Mouse (Mus musculus) CH12.LX (cell line): ENCODE measurements around the gene Ttll8. TPM values are rescaled to one million over a fixed set of nuclear protein-coding genes. Genes with fewer than 3 reads are reported as not detected.

Experiments
- DNase-seq: peaks from one replicate; pipeline ENCODE4 v3.0.0-alpha.2; 2013; ENCODE audit errors: extremely low read depth
- H3K27ac ChIP-seq: 2 replicates; pipeline ENCODE4 v1.5.1; 2012; ENCODE audit warnings: low read depth, mild to moderate bottlenecking, control low read depth, moderate library complexity; ENCODE audit not compliant: insufficient read depth
- H3K27me3 ChIP-seq: replicated peaks from 2 replicates; pipeline ENCODE3; 2012; ENCODE audit warnings: inconsistent platforms
- H3K36me3 ChIP-seq, 2 experiments: replicated peaks in 1 of 2; 2 replicates each; pipeline versions ENCODE3 to v1.6.1; 2012; ENCODE audit warnings: inconsistent platforms in 1 of 2, low read length in 1 of 2, mild to moderate bottlenecking in 1 of 2, mixed read lengths in 1 of 2, moderate library complexity in 1 of 2; ENCODE audit not compliant: control insufficient read depth in 1 of 2, insufficient read depth in 1 of 2
- H3K4me1 ChIP-seq, 2 experiments: 2 replicates each; pipeline ENCODE4 v1.6.1; 2012; ENCODE audit warnings: inconsistent platforms in 1 of 2, moderate library complexity in 1 of 2; ENCODE audit not compliant: insufficient read depth in 2 of 2, control insufficient read depth in 1 of 2
- H3K4me2 ChIP-seq: 2 replicates; pipeline ENCODE4 v1.6.1; 2012; ENCODE audit warnings: low read depth, mild to moderate bottlenecking, control low read depth; ENCODE audit not compliant: poor library complexity, insufficient read depth, severe bottlenecking
- H3K4me3 ChIP-seq, 3 experiments: fragments of 150-350 bp in 1 of 3; sonication (generic) in 1 of 3; replicated peaks in 1 of 3; 2 replicates each; pipeline versions ENCODE3 to v1.5.1; 2011 to 2012; ENCODE audit warnings: low read depth in 2 of 3, low read length in 2 of 3, mild to moderate bottlenecking in 2 of 3, moderate library complexity in 2 of 3, control low read depth in 1 of 3, improper control_type of control experiment in 1 of 3, inconsistent platforms in 1 of 3, mixed read lengths in 1 of 3; ENCODE audit not compliant: poor library complexity in 1 of 3
- H3K79me2 ChIP-seq: replicated peaks from 2 replicates; pipeline ENCODE4 v1.6.1; 2012; ENCODE audit warnings: mild to moderate bottlenecking, moderate library complexity; ENCODE audit not compliant: control insufficient read depth, poor library complexity, insufficient read depth, severe bottlenecking; ENCODE audit errors: extremely low read depth
- H3K9ac ChIP-seq: 2 replicates; pipeline ENCODE4 v1.6.1; 2012; ENCODE audit warnings: low read depth, mild to moderate bottlenecking, control low read depth, moderate library complexity; ENCODE audit not compliant: insufficient read depth
- H3K9me3 ChIP-seq: replicated peaks from 2 replicates; pipeline ENCODE3; 2012; ENCODE audit warnings: low read length, inconsistent platforms, mixed read lengths
- BHLHE40 ChIP-seq: IDR thresholded peaks from 2 replicates; pipeline ENCODE4 v1.6.1; 2011; ENCODE audit warnings: mild to moderate bottlenecking, low read depth, low read length, improper control_type of control experiment
- CHD1 ChIP-seq: IDR thresholded peaks from 2 replicates; pipeline ENCODE4 v1.6.1; 2012; ENCODE audit warnings: low read depth, low read length, improper control_type of control experiment, inconsistent platforms
- CHD2 ChIP-seq: IDR thresholded peaks from 2 replicates; pipeline ENCODE4 v1.6.1; 2011; ENCODE audit warnings: low read length, improper control_type of control experiment
- CTCF ChIP-seq, 2 experiments: IDR thresholded peaks in 1 of 2; conservative IDR thresholded peaks in 1 of 2; 2 replicates each; pipeline ENCODE4 v1.5.1; 2011 to 2012; ENCODE audit warnings: low read depth in 2 of 2, low read length in 2 of 2, improper control_type of control experiment in 1 of 2, inconsistent platforms in 1 of 2, mild to moderate bottlenecking in 1 of 2, moderate library complexity in 1 of 2
- E2F4 ChIP-seq: IDR thresholded peaks from 2 replicates; pipeline ENCODE4 v1.6.1; 2011; ENCODE audit warnings: low read depth, low read length, improper control_type of control experiment; ENCODE audit not compliant: insufficient replicate concordance
- ELF1 ChIP-seq: IDR thresholded peaks from 2 replicates; pipeline ENCODE4 v1.6.1; 2014; ENCODE audit warnings: low read depth, mild to moderate bottlenecking, inconsistent platforms, low read length, improper control_type of control experiment
- ETS1 ChIP-seq: conservative IDR thresholded peaks from 2 replicates; pipeline ENCODE4 v1.6.1; 2012; ENCODE audit warnings: low read depth, mild to moderate bottlenecking, inconsistent platforms, low read length, improper control_type of control experiment, moderate library complexity
- HCFC1 ChIP-seq: IDR thresholded peaks from 2 replicates; pipeline ENCODE4 v1.6.1; 2012; ENCODE audit warnings: low read depth, mild to moderate bottlenecking, inconsistent platforms, low read length, improper control_type of control experiment
- IRF4 ChIP-seq: IDR thresholded peaks from 2 replicates; pipeline ENCODE4 v1.6.1; 2014; ENCODE audit warnings: low read depth, mild to moderate bottlenecking, inconsistent platforms, low read length, improper control_type of control experiment
- JUND ChIP-seq: conservative IDR thresholded peaks from 2 replicates; pipeline ENCODE4 v1.6.1; 2011; ENCODE audit warnings: low read depth, low read length, improper control_type of control experiment
- KAT2A ChIP-seq: IDR thresholded peaks from 2 replicates; pipeline ENCODE4 v1.6.1; 2012; ENCODE audit warnings: low read length, improper control_type of control experiment, inconsistent platforms; ENCODE audit not compliant: insufficient replicate concordance
- MAX ChIP-seq: IDR thresholded peaks from 2 replicates; pipeline ENCODE4 v1.6.1; 2011; ENCODE audit warnings: low read length, improper control_type of control experiment
- MAZ ChIP-seq: IDR thresholded peaks from 2 replicates; pipeline ENCODE4 v1.6.1; 2012; ENCODE audit warnings: low read depth, mild to moderate bottlenecking, inconsistent platforms, low read length, improper control_type of control experiment, moderate library complexity
- MEF2A ChIP-seq: IDR thresholded peaks from 2 replicates; pipeline ENCODE4 v1.6.1; 2014; ENCODE audit warnings: low read depth, mild to moderate bottlenecking, inconsistent platforms, low read length, improper control_type of control experiment, borderline replicate concordance
- MYC ChIP-seq: IDR thresholded peaks from 2 replicates; pipeline ENCODE4 v1.6.1; 2011; ENCODE audit warnings: low read depth, mild to moderate bottlenecking, improper control_type of control experiment, low read length
- NELFE ChIP-seq: IDR thresholded peaks from 2 replicates; pipeline ENCODE4 v1.6.1; 2011; ENCODE audit warnings: low read depth, low read length, improper control_type of control experiment
- POLR2A ChIP-seq: IDR thresholded peaks from 2 replicates; pipeline ENCODE4 v1.6.1; 2011; ENCODE audit warnings: low read depth, mild to moderate bottlenecking, improper control_type of control experiment, low read length
- POLR2AphosphoS2 ChIP-seq: IDR thresholded peaks from 2 replicates; pipeline ENCODE4 v1.6.1; 2011; ENCODE audit warnings: low read depth, low read length, improper control_type of control experiment
- RAD21 ChIP-seq: IDR thresholded peaks from 2 replicates; pipeline ENCODE4 v1.6.1; 2011; ENCODE audit warnings: low read depth, mild to moderate bottlenecking, low read length, improper control_type of control experiment, moderate library complexity
- RCOR1 ChIP-seq: conservative IDR thresholded peaks from 2 replicates; pipeline ENCODE4 v1.6.1; 2012; ENCODE audit warnings: low read depth, mild to moderate bottlenecking, inconsistent platforms, low read length, improper control_type of control experiment
- SIN3A ChIP-seq: IDR thresholded peaks from 2 replicates; pipeline ENCODE4 v1.6.1; 2012; ENCODE audit warnings: low read length, improper control_type of control experiment, inconsistent platforms
- SMC3 ChIP-seq: IDR thresholded peaks from 2 replicates; pipeline ENCODE4 v1.6.1; 2011; ENCODE audit warnings: low read depth, low read length, improper control_type of control experiment
- TCF12 ChIP-seq: IDR thresholded peaks from 2 replicates; pipeline ENCODE4 v1.6.1; 2014; ENCODE audit warnings: low read depth, mild to moderate bottlenecking, inconsistent platforms, low read length, improper control_type of control experiment
- UBTF ChIP-seq: IDR thresholded peaks from 2 replicates; pipeline ENCODE4 v1.6.1; 2012; ENCODE audit warnings: low read depth, mild to moderate bottlenecking, inconsistent platforms, low read length, improper control_type of control experiment, moderate library complexity
- USF2 ChIP-seq: conservative IDR thresholded peaks from 2 replicates; pipeline ENCODE4 v1.6.1; 2011; ENCODE audit warnings: low read depth, low read length, improper control_type of control experiment
- ZC3H11A ChIP-seq: IDR thresholded peaks from 2 replicates; pipeline ENCODE4 v1.6.1; 2012; ENCODE audit warnings: low read depth, mild to moderate bottlenecking, inconsistent platforms, low read length, improper control_type of control experiment
- ZMIZ1 ChIP-seq: IDR thresholded peaks from 2 replicates; pipeline ENCODE4 v1.6.1; 2012; ENCODE audit warnings: low read depth, mild to moderate bottlenecking, inconsistent platforms, low read length, improper control_type of control experiment
- ZNF384 ChIP-seq: IDR thresholded peaks from 2 replicates; pipeline ENCODE4 v1.6.1; 2012; ENCODE audit warnings: low read depth, low read length, improper control_type of control experiment, inconsistent platforms
- dilution Hi-C: fragments of 300-500 bp; cut with MboI; formaldehyde crosslinking; loops from 2 replicates; pipeline ENCODE4 v1.14.3; 2020; ENCODE audit warnings: low sequenced_read_pairs; ENCODE audit not compliant: extremely low pct_unique_long_range_greater_than_20kb, extremely low pct_ligation_motif_present
- in situ Hi-C: fragments of 300-500 bp; cut with MboI; formaldehyde crosslinking; loops from 3 replicates; pipeline ENCODE4 v1.14.3; 2019; ENCODE audit warnings: low sequenced_read_pairs, low pct_ligation_motif_present, low pct_unique_long_range_greater_than_20kb, mixed read lengths
- polyA plus RNA-seq: library from polyadenylated mRNA; unstranded; fragments of >175 nt; gene quantifications from 2 replicates; pipeline ENCODE4 v1.2.1, GENCODE M21; 2012; ENCODE audit warnings: low read depth; ENCODE audit not compliant: insufficient read length
- total RNA-seq, 2 experiments: library from RNA; depleted of rRNA; stranded (reverse); fragments of 300-350 nt in 1 of 2; fragments of >200 nt in 1 of 2; gene quantifications; 2 replicates each; pipeline ENCODE4 v1.2.3; 2012 to 2014

Gene Ttll8
- total and polyA plus RNA-seq, 3 experiments: not detected

DNA sequence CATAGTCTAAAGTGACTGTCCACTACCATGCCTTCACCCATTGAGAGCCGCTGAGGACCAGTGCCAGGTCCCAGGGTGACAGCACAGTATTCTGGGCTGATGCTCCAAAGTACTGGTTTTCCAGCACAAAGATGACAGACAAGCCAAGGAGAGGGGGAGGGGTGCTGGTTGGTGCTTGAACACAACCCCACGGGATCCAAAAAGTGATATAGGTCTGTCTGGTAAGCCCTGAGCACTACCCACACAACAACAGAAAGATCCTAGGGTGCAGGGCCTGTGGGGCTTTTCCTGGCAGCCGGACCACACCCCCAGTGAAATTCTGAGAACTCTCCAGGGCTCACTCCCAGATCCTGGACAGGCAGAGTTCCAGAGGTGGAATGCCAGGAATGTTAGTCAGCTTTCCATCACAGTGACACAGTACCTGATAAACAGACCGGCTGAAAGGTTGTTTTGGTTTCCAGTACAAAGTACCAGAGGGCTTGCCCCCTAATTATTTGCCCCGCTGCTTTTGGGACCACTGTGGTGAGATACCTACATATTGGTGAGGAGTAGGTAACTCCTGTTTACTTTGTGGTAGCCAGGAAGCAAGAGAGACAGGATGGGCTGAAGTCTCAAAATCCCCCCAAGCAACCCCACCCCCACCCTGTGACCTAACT, 86.7 kb downstream of the Ttll8 start:
- H3K4me1 ChIP-seq: peaks cover 7 to 32% of the 10 kb centered on the region in 2 experiments
- in situ Hi-C loops: no loop called here

GRCm38 (mm10) chr15:88866934-88867356, 87.3 kb downstream of the Ttll8 start:
- H3K27me3 ChIP-seq: peaks cover 7% of the 10 kb centered on the region
- TF ChIP-seq UBTF (no peak), ZMIZ1 (no peak), CHD2 (no peak), CHD1 (no peak), SMC3 (no peak), SIN3A (no peak), ETS1 (no peak), POLR2A (no peak), RCOR1 (no peak), BHLHE40 (no peak), TCF12 (no peak), MYC (no peak), USF2 (no peak), MAX (no peak), JUND (no peak), HCFC1 (no peak)
- TF ChIP-seq, all 38 proteins: peak for 0
- Histone ChIP-seq H3K4me2 (no peak overlapping the region), H3K4me1 (peaks cover 7 to 32% of the 10 kb centered on the region in 2 experiments), H3K27ac (no peak overlapping the region), H3K9ac (no peak overlapping the region), H3K36me3 (peaks cover 6 to 31% of the 10 kb centered on the region in 2 experiments), H3K9me3 (no peaks in the 10 kb centered on the region), H3K79me2 (0 out of 2 replicates have a peak, but pooled peaks cover 3% of the 10 kb centered on the region), H3K4me3 (no peak overlapping the region)
- dilution Hi-C loops (no loop called here), in situ Hi-C loops (no loop called here)
- DNase-seq: no peak

More for the DNA sequence above, 86.7 kb downstream of the Ttll8 start:
- DNase-seq: no peak
- peaks cover 7% of the 10 kb centered on the region for H3K27me3 ChIP-seq
- no peak for TF ChIP-seq BHLHE40
- no peak for TF ChIP-seq ZNF384
- no peak for TF ChIP-seq ZC3H11A
- no peak for TF ChIP-seq MEF2A
- no peak for TF ChIP-seq USF2
- no peak for TF ChIP-seq KAT2A
- no peak for TF ChIP-seq POLR2AphosphoS2
- TF ChIP-seq RAD21: no peak
- TF ChIP-seq ETS1: no peak
- no peak for TF ChIP-seq ELF1
- no peak for TF ChIP-seq E2F4
- no peak for TF ChIP-seq SIN3A
- TF ChIP-seq NELFE: no peak
- no peak for TF ChIP-seq TCF12
- TF ChIP-seq CHD2: no peak
- no peak for TF ChIP-seq CTCF (conservative IDR thresholded peaks at IDR 0.05 in 1 of 2, IDR thresholded peaks at IDR 0.05 in 1 of 2; ENCODE audit: low read depth in 2 of 2, low read length in 2 of 2)
- no peak for TF ChIP-seq CHD1
- TF ChIP-seq IRF4: no peak
- no peak for TF ChIP-seq MAZ
- dilution Hi-C loops: no loop called here
- peaks cover 6 to 31% of the 10 kb centered on the region in 2 experiments for H3K36me3 ChIP-seq
- H3K9ac ChIP-seq: no peak overlapping the region
- H3K27ac ChIP-seq: no peak overlapping the region
- H3K9me3 ChIP-seq: no peaks in the 10 kb centered on the region
- no peak overlapping the region for H3K4me3 ChIP-seq
- H3K79me2 ChIP-seq: 0 out of 2 replicates have a peak, but pooled peaks cover 3% of the 10 kb centered on the region
- H3K4me2 ChIP-seq: no peak overlapping the region
